Mouse (Mus musculus) retina, embryonic 14.5 days (tissue): ENCODE measurements around the gene AC124502.3.

Experiments
- DNase-seq: peaks from one replicate; pipeline ENCODE4 v3.0.0-alpha.2; 2015; ENCODE audit warnings: low spot score

Gene AC124502.3

DNA sequence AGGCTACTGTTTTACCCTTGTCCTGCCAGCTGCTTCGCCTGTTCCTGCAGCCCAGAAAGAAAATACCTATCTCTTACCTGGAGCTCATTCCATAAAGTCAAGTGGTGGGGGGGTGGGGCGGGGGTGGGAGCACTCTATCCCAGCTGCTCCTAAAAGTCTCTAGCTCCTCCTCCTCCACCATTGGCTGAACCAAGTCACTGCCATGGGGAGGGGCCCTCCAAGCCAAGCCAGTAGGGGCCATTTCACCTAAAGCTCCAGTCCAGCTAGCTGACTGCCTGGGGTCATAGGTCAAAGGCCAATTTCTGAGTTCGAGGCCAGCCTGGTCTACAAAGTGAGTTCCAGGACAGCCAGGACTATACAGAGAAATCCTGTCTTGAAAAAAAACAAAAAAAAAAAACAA lies 6.0 kb upstream of the AC124502.3 start:
- no peak for DNase-seq

DNA sequence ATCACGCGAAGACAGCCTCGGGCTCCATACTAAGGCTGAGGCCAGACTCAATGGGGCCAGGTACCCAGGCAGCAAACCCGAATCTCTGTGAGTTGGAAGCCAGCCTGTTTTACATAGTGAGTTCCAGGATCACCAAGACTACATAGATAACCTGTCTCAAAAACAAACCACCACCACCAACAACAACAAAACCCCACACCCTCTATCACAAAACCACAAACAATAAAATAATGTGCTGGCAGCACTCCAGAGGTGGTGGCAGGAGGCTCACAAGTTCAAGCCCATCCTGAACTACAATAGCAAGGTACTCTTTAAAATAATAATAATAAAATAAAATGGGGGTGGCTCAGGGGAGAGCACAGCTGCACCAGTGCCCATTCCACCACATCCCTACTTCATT lies 2.1 kb upstream of the AC124502.3 start:
- no peak for DNase-seq

DNA sequence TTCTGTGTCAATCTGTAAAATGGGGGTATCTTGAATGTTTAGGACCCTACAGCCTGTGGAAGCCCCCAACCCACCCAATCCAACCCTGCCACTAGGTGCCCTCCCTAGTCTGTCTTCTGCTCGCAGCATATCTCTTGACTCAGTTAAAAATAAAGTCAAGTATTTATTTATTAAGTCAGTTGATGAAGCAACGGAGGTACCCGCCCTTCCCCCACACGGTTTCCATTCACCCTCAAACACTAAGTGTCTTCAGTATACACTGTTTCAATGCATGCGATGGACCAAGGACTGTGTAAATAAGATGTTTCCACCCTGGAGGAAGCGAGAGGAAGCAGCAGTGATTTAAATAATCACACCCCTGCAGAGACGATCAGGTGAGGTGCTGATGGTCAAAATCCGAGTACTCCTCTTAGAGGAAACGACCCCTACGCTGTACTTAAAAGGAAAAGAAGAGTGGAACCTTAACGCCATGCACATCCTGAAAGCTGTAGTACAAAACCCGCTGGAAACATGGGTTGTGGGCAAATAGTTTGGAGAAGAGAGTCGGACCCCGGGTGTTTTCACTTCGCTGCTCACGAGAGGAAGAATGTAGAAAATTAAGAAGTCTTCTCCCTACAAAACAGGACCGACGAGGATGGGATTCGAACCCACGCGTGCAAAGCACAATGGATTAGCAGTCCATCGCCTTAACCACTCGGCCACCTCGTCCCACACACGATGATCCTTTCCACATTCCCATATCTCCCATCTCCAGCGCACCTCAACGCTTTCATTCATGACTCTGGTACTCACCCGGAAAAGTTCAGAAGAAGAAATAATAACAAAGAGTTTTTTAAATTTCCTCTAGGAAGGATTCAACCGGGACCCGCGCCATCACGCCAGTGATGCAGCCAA lies 766 bp upstream of the AC124502.3 start:
- DNase-seq, result peak; percentile 95

DNA sequence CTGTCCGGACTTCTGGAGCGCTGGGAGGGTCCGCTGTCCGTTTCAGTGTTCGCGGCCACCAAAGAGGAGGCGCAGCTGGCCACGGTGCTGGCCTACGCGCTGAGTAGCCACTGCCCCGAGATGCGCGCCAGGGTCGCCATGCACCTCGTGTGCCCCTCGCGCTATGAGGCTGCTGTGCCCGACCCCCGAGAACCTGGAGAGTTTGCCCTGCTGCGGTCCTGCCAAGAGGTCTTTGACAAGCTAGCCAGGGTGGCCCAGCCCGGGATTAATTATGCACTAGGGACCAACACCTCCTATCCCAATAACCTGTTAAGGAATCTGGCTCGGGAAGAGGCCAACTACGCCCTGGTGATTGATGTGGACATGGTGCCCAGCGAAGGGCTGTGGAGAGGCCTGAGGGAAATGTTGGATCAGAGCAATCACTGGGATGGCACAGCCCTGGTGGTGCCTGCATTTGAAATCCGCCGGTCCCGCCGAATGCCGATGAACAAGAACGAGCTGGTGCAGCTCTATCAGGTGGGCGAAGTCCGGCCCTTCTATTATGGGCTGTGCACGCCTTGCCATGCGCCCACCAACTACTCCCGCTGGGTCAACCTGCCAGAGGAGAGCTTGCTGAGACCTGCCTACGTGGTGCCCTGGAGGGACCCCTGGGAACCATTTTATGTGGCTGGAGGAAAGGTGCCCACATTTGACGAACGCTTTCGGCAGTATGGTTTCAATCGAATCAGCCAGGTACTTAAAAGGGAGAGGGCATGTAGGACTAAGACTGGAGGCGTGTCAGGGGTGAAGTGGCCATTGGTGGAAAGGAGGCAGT lies 817 bp downstream of the AC124502.3 start:
- no peak for DNase-seq

DNA sequence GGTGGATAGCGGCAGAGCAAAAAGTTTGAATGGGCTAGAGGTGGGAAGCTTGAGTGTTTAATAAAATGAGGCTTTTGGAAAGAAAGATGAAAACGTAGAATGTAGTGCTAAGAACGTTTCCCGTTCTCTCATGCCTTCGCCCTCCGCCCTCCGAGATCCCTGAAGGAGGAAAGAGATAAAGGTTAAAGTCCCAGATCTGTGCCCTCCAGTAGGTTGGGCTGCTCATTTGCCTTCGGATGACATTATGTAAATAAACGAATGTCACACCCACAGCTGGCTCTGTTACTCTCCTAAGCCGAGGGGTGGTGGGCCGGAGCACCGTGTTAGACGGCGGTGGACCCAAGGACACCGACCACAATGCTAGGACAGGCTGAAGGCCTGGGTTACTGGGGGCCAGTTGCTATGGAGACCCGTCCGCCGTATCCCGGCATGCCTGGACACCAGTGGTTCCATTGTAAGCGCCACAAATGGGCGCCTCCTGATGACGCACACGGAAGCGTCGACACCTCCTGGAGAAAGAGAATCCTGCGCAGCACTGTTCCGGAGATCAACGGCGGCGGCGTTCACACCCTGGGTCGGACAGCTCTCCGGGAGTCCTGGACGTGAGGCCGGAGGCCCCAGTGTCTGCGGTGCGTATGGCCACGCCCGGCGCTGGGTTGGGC lies 2.3 kb downstream of the AC124502.3 start, which contains the start of gene Brms1:
Gene Brms1, plus strand, starts transcription at position 493 of the 662 bp plus-strand sequence.
- peak; percentile 94 for DNase-seq

DNA sequence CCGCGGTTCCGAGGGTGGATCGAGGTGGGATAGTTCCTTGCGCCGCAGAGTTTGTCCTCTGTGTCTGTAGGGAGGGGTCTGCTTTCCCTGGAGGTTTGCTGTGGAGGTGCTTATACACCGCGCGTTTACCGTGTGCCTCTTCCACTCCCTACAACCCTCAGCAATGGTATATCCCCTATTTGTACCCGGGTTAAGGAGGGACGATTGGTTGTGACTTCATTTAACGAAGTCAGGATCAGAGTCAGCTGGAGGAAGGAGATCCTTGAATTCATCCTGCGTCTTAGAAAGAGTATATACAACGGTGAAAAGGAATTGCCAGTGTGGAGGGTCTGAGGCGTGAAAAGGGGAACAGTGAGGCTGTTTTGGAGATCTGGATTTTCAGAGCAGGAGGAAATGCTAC lies 2.9 kb downstream of the AC124502.3 start:
- no peak for DNase-seq

DNA sequence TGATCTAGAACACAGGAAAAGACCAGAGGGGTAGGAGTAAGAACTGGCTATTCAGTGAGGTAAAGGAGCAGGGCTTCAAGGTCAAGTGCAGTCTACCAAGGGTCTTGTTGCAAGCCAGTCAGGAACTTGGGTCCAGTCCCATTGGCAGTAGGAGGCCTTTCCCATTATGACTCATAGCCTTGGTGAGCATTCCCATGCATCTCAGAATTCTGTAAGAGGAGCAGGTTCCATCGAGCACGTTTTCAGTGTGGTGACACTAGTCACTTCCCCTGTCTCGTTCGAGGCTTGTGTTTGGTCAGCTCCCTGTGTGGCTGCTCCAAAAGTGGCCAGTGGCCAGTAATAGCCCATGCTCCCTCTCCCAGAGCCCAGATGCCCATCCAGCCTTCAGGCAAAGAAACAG lies 6.8 kb downstream of the AC124502.3 start:
- DNase-seq, result no peak

DNA sequence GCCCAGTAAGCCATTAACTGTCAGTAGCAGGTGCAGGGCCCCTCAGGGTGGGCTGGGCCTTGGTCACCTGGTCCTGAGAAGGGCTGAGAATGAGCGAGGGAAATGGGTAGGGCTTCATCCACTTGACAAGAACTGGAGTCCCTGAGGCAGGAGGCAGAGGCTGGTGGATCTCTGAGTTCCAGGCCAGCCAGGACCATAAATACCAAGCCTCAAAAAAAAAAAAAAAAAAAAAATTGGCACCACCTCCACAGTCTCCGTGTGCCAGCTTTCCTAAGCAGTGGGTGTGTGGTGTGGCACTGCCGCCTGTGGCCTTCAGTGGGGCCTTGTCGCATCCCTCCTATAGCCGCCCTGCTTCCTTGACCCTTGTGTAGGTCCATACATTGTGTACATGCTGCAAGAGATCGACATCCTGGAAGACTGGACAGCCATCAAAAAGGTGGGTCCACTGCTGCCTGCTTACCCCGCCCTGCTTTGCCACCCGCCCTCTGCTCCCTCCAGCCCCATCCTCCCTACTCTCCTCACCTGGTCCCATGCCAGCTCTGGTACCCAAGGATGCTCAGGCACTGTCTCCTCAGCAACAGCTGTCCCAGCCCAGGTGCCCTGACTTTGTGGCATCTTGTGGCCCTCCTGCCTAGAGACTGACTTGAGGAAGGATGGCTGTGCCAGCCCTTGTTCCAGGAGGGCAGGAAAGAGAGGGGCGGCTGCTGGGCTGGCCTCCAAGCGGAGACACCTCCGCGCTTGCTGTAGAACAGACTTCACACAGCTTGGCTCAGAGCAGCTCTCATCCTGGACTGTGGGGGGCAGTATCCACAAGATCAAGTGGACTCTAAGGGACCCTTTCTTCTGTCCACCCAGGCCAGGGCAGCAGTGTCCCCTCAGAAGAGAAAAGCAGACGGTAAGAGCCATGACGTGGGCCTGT lies 9.7 kb downstream of the AC124502.3 start:
- DNase-seq, result no peak

DNA sequence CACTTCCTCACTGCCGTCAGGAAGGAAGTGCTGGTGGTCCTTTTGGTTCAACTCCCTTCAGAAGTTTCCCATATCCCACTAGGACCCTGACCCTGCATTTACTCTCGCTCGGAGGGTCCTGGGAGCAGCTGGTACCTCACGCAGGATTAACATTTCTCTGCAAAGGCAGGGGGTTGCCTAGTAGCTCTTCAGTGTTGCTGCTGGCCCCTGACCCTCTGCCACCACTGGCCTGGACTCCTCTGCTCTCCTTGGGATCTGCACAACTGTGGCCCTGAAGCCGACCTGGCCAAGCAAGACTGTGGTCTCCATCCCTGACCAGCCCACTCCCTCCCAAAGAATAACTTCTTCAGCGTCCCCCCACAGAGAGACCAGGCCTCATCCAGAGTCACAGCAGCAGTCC lies 10.6 kb downstream of the AC124502.3 start:
- DNase-seq, result no peak

DNA sequence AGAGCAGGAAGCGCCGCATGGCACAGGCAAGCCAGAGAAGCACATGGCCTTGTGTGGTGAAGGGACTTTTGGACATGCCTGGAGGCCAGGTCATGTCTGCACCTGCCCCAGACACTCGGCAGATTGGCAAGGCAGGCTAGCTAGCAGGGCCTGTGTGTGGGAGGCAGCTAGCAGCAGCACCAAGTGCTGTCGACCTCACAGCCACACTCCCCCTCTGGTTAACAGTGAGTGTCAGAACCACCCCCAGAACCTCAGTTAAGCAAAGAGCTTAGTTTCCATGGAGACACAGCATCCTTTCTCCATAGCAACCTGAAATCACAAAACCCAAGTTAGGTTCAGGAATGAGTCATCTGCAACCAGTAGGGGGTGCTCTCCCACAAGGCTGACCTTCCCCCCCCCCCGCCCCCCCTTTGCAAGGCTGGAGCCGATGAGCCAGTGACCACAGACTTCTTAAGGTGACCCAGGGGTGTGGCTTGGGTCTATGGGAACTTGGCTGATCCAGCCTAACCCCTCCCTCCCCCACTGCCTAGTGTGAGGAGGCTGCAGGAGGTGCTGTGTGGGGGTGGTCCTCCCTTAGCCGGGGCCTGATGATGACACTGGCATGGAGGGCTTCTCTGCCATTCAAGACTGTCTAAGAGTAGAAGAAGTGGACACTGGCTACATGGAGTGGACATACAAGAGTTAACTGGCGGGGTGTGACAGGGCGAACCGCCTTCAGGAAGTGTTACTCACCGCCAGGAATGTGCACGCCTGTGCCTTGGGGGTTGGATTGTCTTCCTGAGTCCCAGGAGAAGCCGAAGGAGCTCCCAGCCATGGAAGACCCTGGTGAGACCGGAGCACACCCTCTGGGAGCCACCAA lies 11.6 kb downstream of the AC124502.3 start, which contains the start of gene Rin1:
Gene Rin1, plus strand, starts transcription at position 435 of the 859 bp plus-strand sequence.
- DNase-seq, result peak; percentile 62

DNA sequence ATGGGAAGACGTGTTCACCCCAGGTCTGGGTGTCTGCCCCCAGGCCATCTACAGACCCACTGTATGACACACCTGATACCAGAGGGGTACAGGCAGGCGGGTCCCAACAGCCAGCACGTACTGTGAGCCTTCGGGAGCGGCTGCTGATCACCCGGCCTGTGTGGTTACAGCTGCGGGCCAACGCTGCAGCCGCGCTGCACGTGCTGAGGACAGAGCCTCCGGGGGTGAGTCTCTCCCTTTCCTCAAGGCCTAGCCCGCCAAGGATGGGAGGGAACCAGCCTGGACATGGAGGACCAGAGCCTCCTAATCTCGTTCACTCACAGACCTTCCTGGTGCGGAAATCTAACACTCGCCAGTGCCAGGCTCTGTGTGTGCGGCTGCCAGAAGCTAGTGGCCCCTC lies 12.3 kb downstream of the AC124502.3 start:
- no peak for DNase-seq

DNA sequence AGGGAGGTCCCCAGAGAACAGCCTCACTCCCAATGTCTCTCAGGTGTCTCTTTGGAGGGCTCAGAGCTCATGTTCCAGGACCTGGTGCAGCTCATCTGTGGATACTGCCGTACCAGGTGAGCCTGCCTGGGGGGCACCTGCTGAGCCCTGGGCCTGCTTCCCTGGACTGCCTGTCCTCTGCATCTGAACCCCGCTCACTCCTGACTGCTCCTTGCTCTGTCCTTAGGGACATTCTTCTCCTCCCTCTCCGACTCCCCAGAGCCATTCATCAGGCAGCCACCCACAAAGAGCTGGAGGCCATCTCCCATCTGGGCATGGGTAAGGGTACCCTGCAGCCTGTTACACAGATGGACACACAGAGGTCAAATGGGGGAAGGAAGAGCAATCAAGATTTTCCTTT lies 12.8 kb downstream of the AC124502.3 start:
- no peak for DNase-seq

DNA sequence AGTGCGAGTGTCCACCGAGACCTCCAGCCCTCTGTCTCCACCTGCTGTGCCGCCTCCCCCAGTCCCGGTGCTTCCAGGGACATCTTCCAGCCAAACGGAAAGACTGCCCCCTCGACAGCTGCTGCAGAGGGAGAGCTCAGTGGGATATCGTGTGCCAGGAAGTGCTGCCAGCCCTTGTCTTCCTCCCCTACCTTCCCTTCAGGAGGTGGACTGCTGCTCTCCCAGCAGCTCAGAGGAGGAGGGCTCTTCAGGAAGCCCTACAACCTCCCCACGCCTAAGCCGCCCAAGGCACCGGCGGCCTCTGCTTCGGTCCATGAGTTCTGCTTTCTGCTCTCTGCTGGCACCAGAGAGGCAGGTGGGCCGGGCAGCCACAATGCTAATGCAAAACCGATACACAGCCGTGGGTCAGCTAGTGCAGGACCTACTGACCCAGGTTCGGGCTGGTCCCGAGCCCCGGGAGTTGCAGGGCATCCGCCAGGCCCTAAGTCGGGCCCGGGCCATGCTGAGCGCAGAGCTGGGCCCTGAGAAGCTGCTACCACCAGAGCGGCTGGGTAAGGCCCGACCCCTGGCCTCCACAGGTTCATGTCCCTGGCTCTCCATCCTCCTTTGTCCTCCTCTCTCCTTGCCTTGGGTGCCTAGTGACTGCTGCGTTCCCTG lies 13.6 kb downstream of the AC124502.3 start:
- DNase-seq, result no peak

DNA sequence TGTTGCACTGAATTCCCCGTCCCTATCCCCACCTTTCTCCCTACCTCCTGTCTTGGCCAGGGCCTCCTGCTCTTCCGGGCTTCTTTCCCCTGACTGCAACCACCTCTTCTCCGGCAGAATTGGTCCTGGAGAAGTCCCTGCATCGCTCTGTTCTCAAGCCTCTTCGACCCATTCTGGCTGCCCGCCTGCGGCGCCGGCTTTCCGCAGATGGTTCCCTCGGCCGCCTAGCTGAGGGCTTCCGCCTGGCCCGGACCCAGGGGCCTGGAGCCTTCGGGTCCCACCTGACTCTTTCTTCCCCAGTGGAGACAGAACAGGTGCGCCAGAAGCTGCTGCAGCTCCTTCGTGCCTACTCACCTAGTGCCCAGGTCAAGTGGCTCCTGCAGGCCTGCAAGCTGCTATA lies 14.2 kb downstream of the AC124502.3 start:
- DNase-seq, result no peak

DNA sequence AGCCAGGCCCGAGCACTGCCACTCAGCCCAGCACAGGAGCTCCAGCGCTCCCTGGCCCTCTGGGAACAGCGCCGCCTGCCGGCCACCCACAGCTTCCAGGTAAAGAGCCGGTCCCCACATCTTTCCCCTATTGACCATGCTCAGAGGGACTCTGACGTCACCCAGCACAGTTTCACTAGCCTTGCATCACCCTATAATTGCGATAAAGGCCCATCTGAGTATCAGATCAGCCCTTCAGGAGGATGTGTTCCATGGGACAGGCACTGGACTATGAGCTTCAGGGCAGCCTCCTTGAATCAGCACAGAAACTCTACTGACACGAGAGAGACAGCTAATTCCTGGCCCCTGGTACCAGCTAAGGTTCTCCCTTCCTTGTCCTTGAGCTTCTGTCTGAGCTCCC lies 15.2 kb downstream of the AC124502.3 start:
- DNase-seq, result peak; percentile 77

DNA sequence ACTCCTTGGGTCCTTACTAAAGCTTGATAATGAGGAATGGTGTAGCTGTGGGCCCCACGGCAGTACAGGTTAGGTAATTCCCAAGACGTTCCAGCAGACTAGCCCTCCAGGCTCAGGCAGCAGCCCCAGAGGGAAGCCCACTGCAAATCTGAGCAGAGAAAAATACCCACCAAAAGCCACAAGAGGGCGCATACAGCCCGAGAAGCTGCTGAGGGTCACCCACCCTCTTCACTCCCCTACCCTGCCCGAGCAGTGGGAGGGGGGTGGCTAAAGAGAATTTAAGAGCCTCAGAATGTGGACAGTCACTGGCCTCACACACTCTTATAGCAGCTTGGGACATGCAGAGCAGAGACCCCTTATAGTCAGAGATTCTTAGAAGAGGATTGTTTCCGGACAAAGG lies 17.6 kb downstream of the AC124502.3 start:
- peak; percentile 86 for DNase-seq

DNA sequence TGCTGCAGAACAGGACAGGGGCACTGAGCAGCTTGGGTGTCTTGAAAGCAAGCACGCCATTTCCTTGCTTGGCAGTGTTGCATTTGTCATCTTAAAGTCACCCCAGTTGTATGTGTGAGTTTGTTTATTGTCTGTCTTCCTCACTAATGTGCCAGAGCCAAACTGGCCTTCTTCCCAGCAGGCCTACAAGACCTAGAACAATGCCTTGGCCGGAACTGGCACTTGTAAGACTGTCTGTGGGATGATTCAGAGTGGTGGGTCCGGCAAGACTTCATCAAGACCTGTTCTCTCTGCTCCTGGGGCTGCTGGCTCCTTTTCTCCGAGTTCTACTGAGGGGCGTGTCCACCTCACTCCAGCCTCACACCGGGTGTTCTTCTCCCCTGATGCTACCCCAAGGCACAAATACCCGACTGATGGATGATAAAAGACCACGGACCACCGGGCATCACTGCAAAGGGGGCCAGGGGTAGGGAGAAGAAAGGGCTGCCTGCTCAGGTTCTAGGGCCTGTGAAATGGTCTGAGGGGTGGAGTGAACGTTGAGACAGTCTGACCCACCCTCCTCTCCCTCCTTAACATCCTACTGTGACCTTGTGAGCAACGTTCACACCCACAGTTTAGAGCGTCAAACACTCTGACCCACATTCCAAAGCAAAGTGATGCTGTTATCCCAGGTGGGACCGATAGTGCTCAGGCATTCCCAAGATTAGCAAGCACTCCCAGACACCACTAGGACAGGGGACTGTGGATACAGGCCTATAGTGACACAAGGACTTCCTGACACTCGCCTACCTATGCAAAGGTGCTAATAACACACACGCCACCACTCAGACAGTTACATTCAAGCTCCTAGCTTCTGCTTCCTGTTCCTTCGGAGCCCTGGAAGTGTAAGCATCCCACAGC lies 19.4 kb downstream of the AC124502.3 start:
- DNase-seq, result no peak
